Mouse (Mus musculus) layer of hippocampus, adult 2 months (tissue): Measurements from ENCODE around the gene Cdh15. TPM values are rescaled to one million over a fixed set of nuclear protein-coding genes. Genes with fewer than 3 reads are reported as not detected.

ENCODE experiments used
- DNase-seq, 2 experiments: peaks; one replicate each; pipeline ENCODE4 v3.0.0; 2022; ENCODE audit warnings: low spot score in 2 of 2
- H3K27ac ChIP-seq: fragments of 200-600 bp; 2 replicates; pipeline ENCODE4 v1.8.1; 2022
- H3K4me3 ChIP-seq: fragments of 200-600 bp; 2 replicates; pipeline ENCODE4 v1.8.1; 2022; ENCODE audit warnings: mild to moderate bottlenecking
- CTCF ChIP-seq: fragments of 200-600 bp; conservative IDR thresholded peaks from 2 replicates; pipeline ENCODE4 v1.8.1; 2022; ENCODE audit warnings: antibody characterized with exemption, mild to moderate bottlenecking, moderate library complexity
- total RNA-seq, 2 experiments: library from RNA; stranded (reverse); gene quantifications; 2 replicates each; pipeline ENCODE4 v1.2.3; 2021

The Cdh15 gene
- total RNA-seq, 2 experiments from 2014 or later = 0.93 to 1.00 TPM

GRCm38 (mm10) chr8:122851692-122852545 is 4.2 kb downstream of the Cdh15 start:
- DNase-seq = no peak
- TF ChIP-seq CTCF = no peak
- Histone ChIP-seq H3K4me3 (no peak overlapping the region), H3K27ac (no peak overlapping the region)

GRCm38 (mm10) chr8:122852546-122852905 is 4.8 kb downstream of the Cdh15 start:
- no peak overlapping the region for H3K27ac ChIP-seq
- DNase-seq = no peak
- H3K4me3 ChIP-seq = no peak overlapping the region
- no peak for TF ChIP-seq CTCF

GRCm38 (mm10) chr8:122853340-122853771 is 5.6 kb downstream of the Cdh15 start:
- Histone ChIP-seq H3K27ac (peak overlapping the region; percentile 46; the same call in 1 of the 2 replicates), H3K4me3 (peak overlapping the region; percentile 6; the same call in 1 of the 2 replicates)
- no peak for TF ChIP-seq CTCF
- peak; percentile 34 to 40 for DNase-seq

GRCm38 (mm10) chr8:122854388-122854787 is 6.6 kb downstream of the Cdh15 start:
- H3K27ac ChIP-seq = no peak overlapping the region
- no peak overlapping the region for H3K4me3 ChIP-seq
- DNase-seq = no peak
- TF ChIP-seq CTCF = no peak

- DNase-seq = no peak
- no peak for TF ChIP-seq CTCF
- H3K27ac ChIP-seq = no peak overlapping the region
- no peak overlapping the region for H3K4me3 ChIP-seq
Observed at GRCm38 (mm10) chr8:122855123-122855522, 7.4 kb downstream of the Cdh15 start.

- no peak for TF ChIP-seq CTCF
- no peak overlapping the region for H3K4me3 ChIP-seq
- no peak overlapping the region for H3K27ac ChIP-seq
- no peak for DNase-seq
Observed at GRCm38 (mm10) chr8:122856288-122856687, 8.5 kb downstream of the Cdh15 start.

- DNase-seq = no peak
Observed at GRCm38 (mm10) chr8:122859843-122860242, 12.1 kb downstream of the Cdh15 start.

GRCm38 (mm10) chr8:122864719-122865129 is 17.0 kb downstream of the Cdh15 start:
- H3K27ac ChIP-seq = no peak overlapping the region
- TF ChIP-seq CTCF = no peak
- H3K4me3 ChIP-seq = peak overlapping the region; percentile 38
- DNase-seq = no peak

More at GRCm38 (mm10) chr8:122859843-122860242, 12.1 kb downstream of the Cdh15 start:
- H3K4me3 ChIP-seq = no peak overlapping the region
- H3K27ac ChIP-seq = no peak overlapping the region
- no peak for TF ChIP-seq CTCF

GRCm38 (mm10) chr8:122865441-122865840 is 17.7 kb downstream of the Cdh15 start:
- H3K4me3 ChIP-seq = peak overlapping the region; percentile 38

GRCm38 (mm10) chr8:122866231-122866630 is 18.5 kb downstream of the Cdh15 start:
- no peak for TF ChIP-seq CTCF
- H3K4me3 ChIP-seq = no peak overlapping the region
- H3K27ac ChIP-seq = no peak overlapping the region
- DNase-seq = peak in 1 of 2 experiments; percentile 16

More at GRCm38 (mm10) chr8:122865441-122865840, 17.7 kb downstream of the Cdh15 start:
- no peak overlapping the region for H3K27ac ChIP-seq
- peak; percentile 63 for TF ChIP-seq CTCF
- no peak for DNase-seq

GRCm38 (mm10) chr8:122867982-122868381 is 20.2 kb downstream of the Cdh15 start:
- DNase-seq = no peak
- no peak overlapping the region for H3K4me3 ChIP-seq
- no peak for TF ChIP-seq CTCF
- no peak overlapping the region for H3K27ac ChIP-seq

- no peak for TF ChIP-seq CTCF
- H3K27ac ChIP-seq = no peak overlapping the region
- no peak for DNase-seq
- no peak overlapping the region; the same call in 1 of the 2 replicates for H3K4me3 ChIP-seq
Observed at GRCm38 (mm10) chr8:122870377-122870863, 22.7 kb downstream of the Cdh15 start.

- H3K27ac ChIP-seq = no peak overlapping the region
- no peak for TF ChIP-seq CTCF
- no peak for DNase-seq
Observed at GRCm38 (mm10) chr8:122871663-122872062, 23.9 kb downstream of the Cdh15 start.

GRCm38 (mm10) chr8:122873171-122873570 is 25.4 kb downstream of the Cdh15 start:
- DNase-seq = no peak
- TF ChIP-seq CTCF = no peak
- Histone ChIP-seq H3K4me3 (no peak overlapping the region), H3K27ac (no peak overlapping the region)

More at GRCm38 (mm10) chr8:122871663-122872062, 23.9 kb downstream of the Cdh15 start:
- no peak overlapping the region for H3K4me3 ChIP-seq
